Mouse (Mus musculus) heart, adult 2 months (tissue): ENCODE measurements around the gene Tmem101.

Experiments
- CTCF ChIP-seq: fragments of 200-600 bp; IDR thresholded peaks from 2 replicates; pipeline ENCODE4 v1.8.1; 2022; ENCODE audit warnings: antibody characterized with exemption, mild to moderate bottlenecking, moderate library complexity
- EP300 ChIP-seq: fragments of 200-500 bp; IDR thresholded peaks from 2 replicates; pipeline ENCODE4 v1.6.1; 2011; ENCODE audit warnings: low read depth, low read length, control low read depth; ENCODE audit not compliant: insufficient read depth

DNA sequence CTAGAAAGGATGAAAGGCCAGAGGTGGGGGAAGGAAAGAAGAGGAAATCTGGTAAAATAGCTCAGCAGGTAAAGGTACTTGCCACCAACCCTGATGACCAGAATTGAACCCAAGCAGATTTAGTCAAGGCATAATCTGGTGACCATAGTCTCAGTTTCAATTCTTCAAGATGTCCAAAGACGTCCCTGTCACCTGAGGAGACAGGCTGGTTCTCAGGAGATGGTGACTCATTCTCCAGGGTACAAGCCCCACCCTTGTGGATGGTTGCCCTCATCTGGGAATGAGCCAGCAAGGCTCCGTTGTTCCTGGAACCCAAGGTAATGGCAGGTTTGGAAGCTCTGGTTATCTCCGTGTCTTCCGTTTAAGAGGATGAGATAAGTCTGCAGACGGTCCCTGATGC lies 44.6 kb downstream of the Tmem101 start:
- TF ChIP-seq CTCF: no peak
- no peak for TF ChIP-seq EP300
